Mouse (Mus musculus) bone marrow, adult 2 months (tissue): ENCODE results near the gene Anp32a.

ENCODE experiments used
- CTCF ChIP-seq: fragments of 200-500 bp; IDR thresholded peaks from 2 replicates; pipeline ENCODE4 v1.5.1; 2011; ENCODE audit warnings: low read length, control low read depth; ENCODE audit not compliant: control insufficient read depth, insufficient read depth
- POLR2A ChIP-seq: fragments of 200-500 bp; IDR thresholded peaks from 2 replicates; pipeline ENCODE4 v1.6.1; 2011; ENCODE audit warnings: low read depth, mild to moderate bottlenecking, control low read depth, low read length, borderline replicate concordance; ENCODE audit not compliant: control insufficient read depth

DNA sequence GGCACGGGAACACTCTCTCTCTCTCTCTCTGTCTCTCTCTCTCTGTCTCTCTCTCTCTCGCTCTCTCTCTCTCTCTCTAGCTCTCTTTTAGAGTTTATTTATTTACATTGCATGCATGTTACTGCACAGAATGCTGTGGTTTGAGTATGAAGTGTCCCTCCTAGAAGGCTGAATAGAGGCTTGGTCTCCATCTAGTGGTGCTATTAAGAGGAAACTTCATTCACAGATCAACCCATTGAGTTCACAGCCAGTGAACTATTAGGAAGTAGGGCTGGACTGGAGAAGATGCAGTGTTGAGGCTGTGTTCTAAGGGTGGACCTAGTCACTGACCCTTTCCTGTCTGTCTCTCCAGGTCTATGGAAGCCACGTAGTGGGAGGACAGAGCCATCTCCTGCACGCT, 22.4 kb upstream of the Anp32a start:
- TF ChIP-seq POLR2A (no peak), CTCF (no peak)
